Mouse (Mus musculus): Measurements from ENCODE around the gene Baz2b. TPM values are rescaled to one million over a fixed set of nuclear protein-coding genes. Genes with fewer than 3 reads are reported as not detected.
"Not testable (repeated sequence)": the region's sequence is repeated elsewhere in the genome, so short reads cannot be mapped to it uniquely, and the experiment has no call there.

The Baz2b gene
- polyA plus RNA-seq, 1 experiment from 2014 or later: 52.5 TPM

- no peak for DNase-seq (ENCODE audit: low spot score)
These were observed 328.2 kb downstream of the Baz2b start for GRCm38 (mm10) chr2:59881404-59881803.

- DNase-seq (ENCODE audit: low spot score): no peak
These were observed 331.4 kb downstream of the Baz2b start for GRCm38 (mm10) chr2:59878221-59878620.

- peak; percentile 35 for DNase-seq (ENCODE audit: low spot score)
These were observed 332.3 kb downstream of the Baz2b start for GRCm38 (mm10) chr2:59877335-59877734.

GRCm38 (mm10) chr2:59876482-59876881, 333.2 kb downstream of the Baz2b start:
- DNase-seq (ENCODE audit: low spot score): no peak

GRCm38 (mm10) chr2:59870526-59870925, 339.1 kb downstream of the Baz2b start:
- DNase-seq (ENCODE audit: low spot score): no peak

GRCm38 (mm10) chr2:59862618-59863017, 347.0 kb downstream of the Baz2b start:
- no peak for DNase-seq (ENCODE audit: low spot score)

GRCm38 (mm10) chr2:59854363-59854762, 355.3 kb downstream of the Baz2b start:
- no peak for DNase-seq (ENCODE audit: low spot score)

- DNase-seq (ENCODE audit: low spot score): no peak
These were observed 356.1 kb downstream of the Baz2b start for GRCm38 (mm10) chr2:59853543-59853942.

GRCm38 (mm10) chr2:59852916-59853315, 356.7 kb downstream of the Baz2b start:
- no peak for DNase-seq (ENCODE audit: low spot score)

- not testable (repeated sequence) for DNase-seq (ENCODE audit: low spot score)
These were observed 357.8 kb downstream of the Baz2b start for GRCm38 (mm10) chr2:59851885-59852284.

Other genes starting within 250 kb of the Baz2b start
- gene March7, start within 50 bp of the Baz2b start, polyA plus RNA-seq (2015; fragmentation: Nextera tagmentation; extraction: Ambion mirVana): 69.8 and 84.1 TPM in 2 replicates
- 10.4 and 13.4 TPM in 2 replicates for gene Cd302, start 74.6 kb upstream of the Baz2b start, polyA plus RNA-seq (2015; fragmentation: Nextera tagmentation; extraction: Ambion mirVana)
- 23.6 and 24.5 TPM in 2 replicates for gene Ly75, start 173.5 kb upstream of the Baz2b start, polyA plus RNA-seq (2015; fragmentation: Nextera tagmentation; extraction: Ambion mirVana)